Mouse (Mus musculus): Measurements from ENCODE around the gene Gm6685. TPM values are rescaled to one million over a fixed set of nuclear protein-coding genes. Genes with fewer than 3 reads are reported as not detected.
"Not testable (repeated sequence)": the region's sequence is repeated elsewhere in the genome, so short reads cannot be mapped to it uniquely, and the experiment has no call there.

Gm6685 gene
- total RNA-seq (2014; rRNA removed; ENCODE audit: low replicate concordance) (not detected in 2 replicates), polyA plus RNA-seq (2015; fragmentation: Nextera tagmentation; extraction: Ambion mirVana) (not detected in 2 replicates)

DNA sequence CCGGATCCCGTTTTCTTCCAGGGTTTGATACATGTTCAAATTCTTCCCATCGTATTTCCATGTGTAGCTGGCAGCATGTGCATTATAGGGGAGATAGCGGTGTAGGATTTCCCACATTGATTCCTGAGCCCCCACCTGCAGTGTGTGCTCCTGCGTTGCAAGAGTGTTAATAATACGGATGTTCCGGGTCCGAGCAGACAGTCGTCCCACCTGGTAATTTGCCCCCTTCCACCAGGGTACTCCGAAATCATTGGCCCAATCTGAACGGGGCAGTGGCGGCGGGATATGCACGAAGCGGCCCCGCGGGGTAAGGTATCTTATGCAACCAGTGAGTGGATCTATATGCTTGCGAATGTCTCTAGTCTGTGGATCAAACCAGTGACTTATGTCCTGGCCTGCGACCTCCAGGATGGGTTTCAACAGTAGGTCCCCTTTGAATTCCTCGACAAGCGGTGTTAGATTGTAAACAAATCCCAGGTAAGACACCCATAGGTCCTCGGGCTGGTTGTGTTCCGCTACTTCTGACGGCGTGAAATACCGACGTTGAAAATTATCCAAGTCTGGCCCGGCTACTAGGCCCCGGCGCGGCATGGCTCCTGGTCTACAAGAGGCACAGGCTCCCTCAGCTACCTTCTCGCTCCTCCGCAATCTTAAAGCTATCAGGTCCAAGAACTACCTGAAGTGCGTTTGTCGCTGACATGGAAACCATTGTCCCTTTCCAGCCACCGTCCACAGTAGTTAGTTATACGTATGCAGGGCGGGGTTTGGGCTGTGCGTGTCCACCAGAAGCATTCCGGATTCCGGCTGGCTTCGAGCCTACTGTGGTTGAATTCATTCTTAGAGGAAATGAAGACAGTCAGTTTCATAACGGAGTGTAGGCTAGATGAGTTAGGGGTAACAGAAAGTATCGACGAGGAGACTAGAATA is at the start of gene Gm6685:
TSS of gene Gm6685 (minus strand) at position 644 of the 927 bp plus-strand sequence.
- H3K4me1 ChIP-seq (ENCODE audit: control insufficient read depth, insufficient read depth); H3K4me2 ChIP-seq (ENCODE audit: low read depth, low read length); H3K27me3 ChIP-seq (ENCODE audit: control insufficient read depth, insufficient read depth, low read length); H3K9me3 ChIP-seq (replicated peaks; ENCODE audit: control insufficient read depth, low read length); H3K9ac ChIP-seq (replicated peaks; ENCODE audit: low read depth, low read length); DNase-seq (ENCODE audit: low spot score); H3K27ac ChIP-seq (ENCODE audit: low read depth); ATAC-seq (ENCODE audit: insufficient read depth, low read depth); H3K36me3 ChIP-seq (replicated peaks; ENCODE audit: control insufficient read depth, insufficient read depth, low read length); H3K4me3 ChIP-seq (ENCODE audit: low read depth, low read length): not testable (repeated sequence)
- 88% methylated on average over 35 of the region's 45 CpGs for WGBS

DNA sequence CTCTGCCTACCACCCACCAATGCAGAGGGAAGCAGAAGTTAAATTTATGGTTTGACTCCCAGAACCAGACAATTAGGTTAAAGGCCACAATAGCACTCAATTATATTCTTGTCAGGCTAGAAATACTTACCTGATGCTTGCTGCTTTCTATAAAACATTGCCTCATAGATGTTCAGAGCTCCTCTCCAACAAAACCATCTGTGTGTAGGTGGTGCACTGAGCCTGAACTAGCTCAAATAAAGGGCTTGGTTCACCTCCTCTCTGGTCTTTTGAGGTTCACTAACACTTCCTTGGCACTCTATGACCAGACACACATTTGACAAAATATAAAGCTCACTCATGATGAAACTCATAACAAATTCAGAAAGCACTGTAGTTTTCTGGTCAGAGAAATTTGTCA is 36.2 kb upstream of the Gm6685 start:
- TF ChIP-seq EP300 (IDR thresholded peaks at IDR 0.05; ENCODE audit: low read depth) (no peak), CTCF (IDR thresholded peaks at IDR 0.05; ENCODE audit: low read depth) (no peak)
- DNase-seq (ENCODE audit: low spot score) (no peak), ATAC-seq (ENCODE audit: insufficient read depth, low read depth) (no peak)
- Histone ChIP-seq H3K4me3 (ENCODE audit: low read depth, low read length) (no peak overlapping the region), H3K9me3 (replicated peaks; ENCODE audit: control insufficient read depth, low read length) (no peaks in the 10 kb centered on the region), H3K9ac (replicated peaks; ENCODE audit: low read depth, low read length) (no peak overlapping the region), H3K36me3 (replicated peaks; ENCODE audit: control insufficient read depth, insufficient read depth, low read length) (no peaks in the 10 kb centered on the region), H3K4me1 (ENCODE audit: control insufficient read depth, insufficient read depth) (no peaks in the 10 kb centered on the region), H3K27ac (ENCODE audit: low read depth) (no peak overlapping the region), H3K27me3 (ENCODE audit: control insufficient read depth, insufficient read depth, low read length) (no peaks in the 10 kb centered on the region), H3K4me2 (ENCODE audit: low read depth, low read length) (no peak overlapping the region)

DNA sequence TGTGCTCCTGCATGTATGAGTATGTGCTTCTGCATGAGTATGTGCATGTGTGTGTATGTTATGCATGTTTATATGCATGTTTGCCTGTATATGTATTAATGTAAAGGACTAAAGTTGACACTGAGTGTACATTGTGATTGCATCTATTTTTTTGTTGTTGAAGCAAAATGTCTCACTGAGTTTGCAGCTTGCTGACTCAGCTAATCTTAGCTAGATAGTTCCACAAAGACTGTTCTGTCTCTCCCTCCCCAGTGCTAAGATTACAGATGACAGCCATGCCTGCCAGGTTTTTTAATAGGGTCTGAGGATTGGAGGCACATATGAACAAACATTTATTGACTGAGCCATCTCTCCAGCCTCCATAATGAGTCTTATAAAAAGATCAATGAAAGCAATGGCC is 35.0 kb upstream of the Gm6685 start:
- Histone ChIP-seq H3K36me3 (replicated peaks; ENCODE audit: control insufficient read depth, insufficient read depth, low read length) (no peaks in the 10 kb centered on the region), H3K27me3 (ENCODE audit: control insufficient read depth, insufficient read depth, low read length) (no peaks in the 10 kb centered on the region), H3K9me3 (replicated peaks; ENCODE audit: control insufficient read depth, low read length) (no peaks in the 10 kb centered on the region), H3K4me2 (ENCODE audit: low read depth, low read length) (no peak overlapping the region), H3K4me1 (ENCODE audit: control insufficient read depth, insufficient read depth) (no peaks in the 10 kb centered on the region), H3K9ac (replicated peaks; ENCODE audit: low read depth, low read length) (no peak overlapping the region), H3K27ac (ENCODE audit: low read depth) (no peak overlapping the region), H3K4me3 (ENCODE audit: low read depth, low read length) (no peak overlapping the region)
- no peak for TF ChIP-seq CTCF (IDR thresholded peaks at IDR 0.05; ENCODE audit: low read depth)
- TF ChIP-seq EP300 (IDR thresholded peaks at IDR 0.05; ENCODE audit: low read depth), result no peak
- ATAC-seq (ENCODE audit: insufficient read depth, low read depth), result no peak
- no peak for DNase-seq (ENCODE audit: low spot score)

DNA sequence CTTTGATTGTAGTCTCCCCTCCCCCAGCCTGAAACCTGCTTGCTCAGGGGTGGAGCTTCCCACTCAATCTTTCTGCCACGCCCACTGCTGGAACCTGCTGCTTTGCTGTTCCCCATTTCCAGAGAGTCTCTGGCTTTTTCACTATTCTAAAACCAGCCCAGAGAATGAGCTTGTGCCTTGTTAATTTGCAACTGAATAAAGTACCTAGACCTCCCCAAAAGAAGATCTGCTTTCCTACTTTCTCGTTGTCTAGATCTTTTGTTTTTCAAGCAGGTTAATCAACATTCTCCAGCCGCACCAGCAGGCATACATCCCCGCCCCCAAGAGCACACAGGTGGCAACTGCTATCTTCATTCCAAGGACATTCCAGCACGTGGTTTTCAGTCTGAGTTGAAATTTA is 31.7 kb upstream of the Gm6685 start:
- H3K9me3 ChIP-seq (replicated peaks; ENCODE audit: control insufficient read depth, low read length); H3K4me2 ChIP-seq (ENCODE audit: low read depth, low read length); ATAC-seq (ENCODE audit: insufficient read depth, low read depth); H3K36me3 ChIP-seq (replicated peaks; ENCODE audit: control insufficient read depth, insufficient read depth, low read length); H3K9ac ChIP-seq (replicated peaks; ENCODE audit: low read depth, low read length); H3K4me3 ChIP-seq (ENCODE audit: low read depth, low read length); H3K4me1 ChIP-seq (ENCODE audit: control insufficient read depth, insufficient read depth); H3K27ac ChIP-seq (ENCODE audit: low read depth); DNase-seq (ENCODE audit: low spot score); H3K27me3 ChIP-seq (ENCODE audit: control insufficient read depth, insufficient read depth, low read length): not testable (repeated sequence)
- WGBS, result 59% methylated on average over 5 of the region's 5 CpGs

DNA sequence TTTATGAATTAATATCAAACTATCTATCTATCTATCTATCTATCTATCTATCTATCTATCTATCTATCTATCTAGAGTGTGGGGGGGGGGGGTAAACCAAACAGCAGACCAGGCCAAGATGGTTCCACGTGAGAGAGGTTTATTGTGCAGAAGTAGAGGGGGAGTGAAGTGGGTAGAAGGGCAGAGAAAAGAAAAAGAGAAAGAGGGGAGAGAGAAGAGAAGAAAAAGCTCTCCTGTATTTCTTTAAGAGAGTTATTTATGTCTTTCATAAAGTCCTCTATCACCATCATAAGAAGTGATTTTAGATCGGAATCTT is 26.2 kb upstream of the Gm6685 start:
- H3K27me3 ChIP-seq (ENCODE audit: control insufficient read depth, insufficient read depth, low read length), result no peaks in the 10 kb centered on the region
- H3K9ac ChIP-seq (replicated peaks; ENCODE audit: low read depth, low read length), result no peak overlapping the region

More for the DNA sequence above, 26.2 kb upstream of the Gm6685 start:
- no peaks in the 10 kb centered on the region for H3K9me3 ChIP-seq (replicated peaks; ENCODE audit: control insufficient read depth, low read length)
- peak overlapping the region; percentile 72 for H3K4me2 ChIP-seq (ENCODE audit: low read depth, low read length)
- peaks cover 3% of the 10 kb centered on the region; the same call in 1 of the 2 replicates for H3K4me1 ChIP-seq (ENCODE audit: control insufficient read depth, insufficient read depth)
- no peak for TF ChIP-seq CTCF (IDR thresholded peaks at IDR 0.05; ENCODE audit: low read depth)
- TF ChIP-seq EP300 (IDR thresholded peaks at IDR 0.05; ENCODE audit: low read depth), result no peak
- no peaks in the 10 kb centered on the region for H3K36me3 ChIP-seq (replicated peaks; ENCODE audit: control insufficient read depth, insufficient read depth, low read length)
- whole genome bisulfite sequencing, result 53% methylated on average over 2 of the region's 2 CpGs
- DNase-seq (ENCODE audit: low spot score) (no peak), ATAC-seq (ENCODE audit: insufficient read depth, low read depth) (no peak)
- peak overlapping the region; percentile 45 for H3K4me3 ChIP-seq (ENCODE audit: low read depth, low read length)
- no peak overlapping the region for H3K27ac ChIP-seq (ENCODE audit: low read depth)

Measured in heart, postnatal 0 days (tissue).